Mouse (Mus musculus) brain, adult 2 months (tissue): ENCODE results near the gene Gm9857.

Experiments
- DNase-seq: peaks from one replicate; pipeline ENCODE4 v3.0.0; 2011; ENCODE audit warnings: low read depth, low spot score

The Gm9857 gene

DNA sequence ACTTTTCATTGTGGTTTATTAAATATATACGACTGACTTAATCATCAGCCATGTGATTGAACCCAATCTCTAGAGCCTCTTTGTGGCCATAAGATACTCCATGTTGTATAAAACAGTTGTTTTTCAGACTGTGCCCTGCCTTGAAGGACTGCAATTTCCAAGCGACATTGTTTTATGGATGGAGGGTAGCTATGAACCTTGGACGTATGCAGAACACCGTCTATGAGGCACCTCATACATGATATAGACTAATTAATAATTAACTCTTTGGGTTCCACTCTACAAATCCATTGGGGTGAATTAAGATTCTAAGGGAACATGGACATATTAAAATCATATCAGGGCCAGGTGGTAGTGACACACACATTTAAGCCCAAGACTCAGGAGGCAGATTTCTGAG, 14.6 kb downstream of the Gm9857 start:
- DNase-seq, result no peak

DNA sequence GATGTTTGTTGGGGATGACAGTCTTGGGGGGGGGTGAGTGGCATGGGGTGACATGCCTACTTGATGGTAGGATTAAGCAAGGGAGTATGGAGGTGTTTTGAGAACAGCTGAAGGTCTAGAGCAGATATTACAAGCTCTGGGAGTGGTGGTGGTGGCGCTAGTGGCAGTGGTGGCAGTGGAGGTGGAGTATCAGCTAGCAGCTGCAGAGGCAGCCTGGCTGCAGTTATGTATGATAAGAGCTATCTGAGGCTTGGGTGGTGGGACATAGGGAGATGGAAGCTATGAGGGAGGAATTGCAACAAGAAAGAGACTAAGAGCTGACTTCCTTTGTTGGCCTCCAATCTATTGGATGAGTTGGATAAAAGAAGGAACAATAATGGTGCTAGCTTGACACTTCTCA, 18.4 kb downstream of the Gm9857 start:
- no peak for DNase-seq

DNA sequence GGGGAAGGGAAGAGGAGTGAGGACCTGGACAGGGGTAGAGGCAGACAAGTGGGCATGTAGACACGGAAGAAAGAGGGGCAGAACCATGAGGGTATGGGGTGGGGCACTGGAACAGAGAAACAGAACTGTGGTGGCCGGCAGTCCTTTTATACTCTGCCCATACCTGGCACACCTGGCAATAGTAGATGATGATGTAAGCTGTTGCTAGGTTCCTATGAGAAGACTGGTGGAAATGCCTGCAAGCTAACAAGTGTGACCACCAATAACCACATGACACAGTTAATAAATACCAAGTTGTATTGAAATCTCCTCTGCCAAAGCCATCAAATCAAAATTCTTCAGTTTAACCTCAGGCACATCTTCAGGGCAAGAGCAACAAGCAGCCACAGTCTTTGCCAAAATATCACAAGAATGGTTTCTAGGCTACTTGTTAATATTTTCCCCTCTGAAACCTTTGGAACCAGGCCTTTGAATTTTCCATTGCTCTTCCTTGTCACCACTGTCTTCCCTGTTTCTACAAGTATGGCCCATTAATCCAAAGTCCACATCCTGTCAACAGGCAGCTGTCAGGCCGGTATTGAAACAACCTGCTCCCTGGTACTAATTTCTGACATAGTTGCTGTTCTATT, 19.7 kb downstream of the Gm9857 start:
- DNase-seq, result no peak

DNA sequence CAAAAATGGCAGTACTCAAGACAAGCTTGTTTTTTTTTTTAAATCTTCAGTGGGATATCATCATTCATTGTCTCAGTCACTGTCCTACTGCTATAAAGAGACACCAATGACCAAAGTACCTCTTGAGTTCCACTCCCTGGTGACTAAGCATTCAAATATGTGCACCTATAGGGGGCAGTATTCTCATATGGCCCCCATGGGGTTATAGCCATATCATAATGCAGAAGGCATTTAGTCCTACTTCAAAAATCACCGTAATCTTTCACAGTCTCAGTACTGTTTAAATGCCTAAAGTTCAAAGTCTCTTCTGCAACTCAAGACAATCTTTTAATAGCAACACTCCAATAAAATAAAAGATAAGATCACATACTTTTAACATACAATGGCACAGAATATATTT, 21.4 kb downstream of the Gm9857 start:
- DNase-seq, result no peak

GRCm38 (mm10) chr3:108917986-108918385, 22.3 kb downstream of the Gm9857 start:
- no peak for DNase-seq

GRCm38 (mm10) chr3:108916857-108917256, 23.4 kb downstream of the Gm9857 start:
- DNase-seq, result peak; percentile 21

DNA sequence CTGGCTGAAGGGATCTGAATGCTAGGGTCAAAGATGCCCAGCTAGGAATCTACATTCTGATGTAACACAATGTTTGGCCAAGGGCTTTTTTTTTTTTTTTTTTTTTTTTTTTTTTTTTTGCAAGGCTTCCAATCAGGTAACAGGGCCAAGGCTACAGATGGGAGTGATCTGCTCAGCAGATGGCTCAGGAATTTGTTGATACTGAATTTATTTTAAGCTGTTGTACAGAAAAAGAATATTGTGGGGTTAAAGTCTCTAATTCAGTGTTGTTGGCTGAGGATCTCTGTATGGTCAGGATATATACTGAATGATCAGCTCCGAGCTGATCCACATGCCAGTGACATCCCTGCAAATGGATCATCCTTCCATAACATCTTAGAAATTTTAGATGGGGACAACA, 24.2 kb downstream of the Gm9857 start:
- peak; percentile 94 for DNase-seq

GRCm38 (mm10) chr3:108911548-108912413, 28.5 kb downstream of the Gm9857 start, which contains the start of gene Prpf38b:
Gene Prpf38b (minus strand): TSS chr3:108911727.
- DNase-seq, result peak; percentile 99

GRCm38 (mm10) chr3:108911081-108911547, 29.1 kb downstream of the Gm9857 start:
- peak; percentile 78 for DNase-seq

GRCm38 (mm10) chr3:108910303-108911080, 29.8 kb downstream of the Gm9857 start:
- peak; percentile 95 for DNase-seq

GRCm38 (mm10) chr3:108902934-108903333, 37.3 kb downstream of the Gm9857 start:
- DNase-seq, result no peak

DNA sequence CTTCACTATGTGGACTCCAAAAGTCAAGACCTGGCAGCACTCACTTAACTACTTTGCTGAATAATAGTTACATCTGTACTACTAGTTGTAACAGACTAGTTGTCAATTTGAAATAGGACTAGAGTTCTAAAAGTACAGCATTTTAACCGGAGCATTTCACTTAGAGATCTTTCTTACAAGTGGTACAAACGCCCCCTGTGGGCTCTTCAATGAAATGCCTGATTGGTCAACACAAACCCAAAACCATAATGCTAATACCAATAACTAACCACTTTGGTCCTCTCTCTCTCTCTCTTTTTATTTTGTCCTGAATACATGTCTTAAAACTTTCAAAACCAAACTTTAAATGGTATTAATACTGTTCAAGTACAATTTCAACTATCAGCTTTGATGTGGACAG, 38.2 kb downstream of the Gm9857 start:
- DNase-seq, result peak; percentile 45

DNA sequence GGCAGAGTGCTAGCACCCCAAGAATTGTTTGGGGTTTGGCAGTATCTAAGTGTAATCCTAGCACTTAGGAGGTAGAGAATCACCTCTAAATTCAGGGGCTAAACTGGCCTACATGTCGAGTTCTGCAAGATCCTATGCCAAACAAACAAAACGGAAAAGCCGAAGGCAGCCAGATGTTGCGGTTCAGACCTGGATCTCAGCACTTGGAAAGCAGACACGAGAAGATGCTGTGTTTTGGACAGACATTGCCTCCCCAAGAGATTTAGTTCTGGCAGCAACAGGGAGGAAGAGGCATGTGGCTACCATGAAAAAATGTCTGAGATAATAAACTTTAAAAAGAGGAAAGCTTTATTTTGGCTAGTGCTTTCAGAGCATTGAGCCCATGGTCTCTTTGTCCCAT, 39.6 kb downstream of the Gm9857 start:
- no peak for DNase-seq

- no peak for DNase-seq
These were observed 40.1 kb downstream of the Gm9857 start for GRCm38 (mm10) chr3:108900147-108900546.

DNA sequence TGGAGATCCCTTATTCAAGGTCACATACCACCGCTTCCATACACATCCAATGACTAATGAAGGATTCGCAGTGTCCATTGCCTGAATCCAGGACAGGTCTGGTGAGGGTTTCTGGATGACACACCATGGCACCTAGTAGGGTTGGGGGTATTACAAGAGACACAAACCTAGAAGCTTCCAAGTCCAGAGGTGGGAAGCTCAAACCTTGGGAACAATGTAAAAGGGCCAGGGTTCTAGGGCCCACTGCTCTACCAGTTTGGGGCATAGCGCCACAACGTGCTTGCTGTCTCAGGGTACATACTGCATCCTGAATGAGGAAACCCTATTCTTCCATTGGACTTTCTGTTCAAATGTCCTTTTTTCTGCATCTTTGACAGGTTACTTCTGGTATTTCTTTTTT, 41.6 kb downstream of the Gm9857 start:
- DNase-seq, result no peak

- no peak for DNase-seq
These were observed 47.3 kb downstream of the Gm9857 start for GRCm38 (mm10) chr3:108892914-108893313.

DNA sequence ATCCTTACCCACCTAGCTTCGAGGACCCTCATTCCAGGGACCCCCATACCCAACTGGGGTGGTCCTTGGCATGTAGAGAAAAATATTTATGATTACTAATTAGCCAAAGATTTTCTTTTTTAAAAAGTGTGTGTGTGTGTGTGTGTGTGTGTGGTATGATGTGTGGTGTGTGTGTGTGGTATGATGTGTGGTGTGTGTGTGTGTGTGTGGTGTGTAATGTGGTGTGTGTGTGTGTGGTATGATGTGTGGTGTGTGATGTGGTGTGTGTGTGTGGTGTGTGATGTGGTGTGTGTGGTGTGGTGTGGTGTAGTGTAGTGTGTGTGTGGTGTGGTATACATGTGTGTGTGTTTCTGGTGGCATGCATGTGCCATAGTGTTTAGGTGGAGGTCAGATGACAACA, 48.2 kb downstream of the Gm9857 start:
- DNase-seq, result no peak
